Mouse (Mus musculus): ENCODE measurements around the gene Spint1.

Spint1 gene

GRCm38 (mm10) chr2:119240819-119241186, 3.6 kb downstream of the Spint1 start:
- intact Hi-C loops (cut with DNase I): no loop called here

- intact Hi-C loops (cut with DNase I): no loop called here
Measured at GRCm38 (mm10) chr2:119242548-119242947, 5.4 kb downstream of the Spint1 start.

- intact Hi-C loops (cut with DNase I): no loop called here
Measured at GRCm38 (mm10) chr2:119245246-119245645, 8.1 kb downstream of the Spint1 start.

GRCm38 (mm10) chr2:119247904-119248303, 10.7 kb downstream of the Spint1 start:
- intact Hi-C loops (cut with DNase I): no loop called here

- intact Hi-C loops (cut with DNase I): no loop called here
Measured at GRCm38 (mm10) chr2:119249592-119250061, 12.5 kb downstream of the Spint1 start.

GRCm38 (mm10) chr2:119250377-119250776, 13.2 kb downstream of the Spint1 start:
- intact Hi-C loops (cut with DNase I): no loop called here

GRCm38 (mm10) chr2:119250826-119251478, 13.8 kb downstream of the Spint1 start:
- intact Hi-C loops (cut with DNase I): loop anchor here (1.0 kb wide), 1 partner anchor 37 kb away; the partner anchor contains the start of gene Vps18

GRCm38 (mm10) chr2:119254976-119255375, 17.8 kb downstream of the Spint1 start:
- intact Hi-C loops (cut with DNase I): no loop called here

GRCm38 (mm10) chr2:119260518-119260917, 23.4 kb downstream of the Spint1 start:
- intact Hi-C loops (cut with DNase I): no loop called here

- intact Hi-C loops (cut with DNase I): no loop called here
Measured at GRCm38 (mm10) chr2:119261326-119261725, 24.2 kb downstream of the Spint1 start.

- intact Hi-C loops (cut with DNase I): no loop called here
Measured at GRCm38 (mm10) chr2:119262978-119263377, 25.8 kb downstream of the Spint1 start.

- intact Hi-C loops (cut with DNase I): no loop called here
Measured at GRCm38 (mm10) chr2:119263813-119264212, 26.7 kb downstream of the Spint1 start.

- intact Hi-C loops (cut with DNase I): no loop called here
Measured at GRCm38 (mm10) chr2:119270286-119270642, 33.1 kb downstream of the Spint1 start.

GRCm38 (mm10) chr2:119270643-119271331, 33.6 kb downstream of the Spint1 start, which contains the start of gene Rhov:
TSS of gene Rhov (minus strand) at chr2:119271272.
- intact Hi-C loops (cut with DNase I): no loop called here

GRCm38 (mm10) chr2:119274126-119274525, 37.0 kb downstream of the Spint1 start:
- intact Hi-C loops (cut with DNase I): no loop called here

GRCm38 (mm10) chr2:119276926-119277325, 39.8 kb downstream of the Spint1 start:
- intact Hi-C loops (cut with DNase I): no loop called here

GRCm38 (mm10) chr2:119277810-119278209, 40.6 kb downstream of the Spint1 start:
- intact Hi-C loops (cut with DNase I): no loop called here

GRCm38 (mm10) chr2:119281899-119282565, 44.9 kb downstream of the Spint1 start:
- intact Hi-C loops (cut with DNase I): no loop called here

GRCm38 (mm10) chr2:119287372-119287771, 50.2 kb downstream of the Spint1 start:
- intact Hi-C loops (cut with DNase I): no loop called here

GRCm38 (mm10) chr2:119288270-119288882, 51.2 kb downstream of the Spint1 start, which contains the start of gene Vps18:
TSS of gene Vps18 (plus strand) at chr2:119288740.
- intact Hi-C loops (cut with DNase I): loop anchor here (1.0 kb wide), 1 partner anchor 37 kb away; no protein-coding TSS in a partner anchor

GRCm38 (mm10) chr2:119289014-119289416, 51.9 kb downstream of the Spint1 start:
- intact Hi-C loops (cut with DNase I): no loop called here

- intact Hi-C loops (cut with DNase I): loop anchor here (10.0 kb wide), 1 partner anchor 223 kb away; no protein-coding TSS in a partner anchor
Measured at GRCm38 (mm10) chr2:119292281-119292680, 55.1 kb downstream of the Spint1 start.

Measured in adrenal gland (tissue).